Mouse (Mus musculus): ENCODE results near the gene Mrpl55. TPM values are rescaled to one million over a fixed set of nuclear protein-coding genes. Genes with fewer than 3 reads are reported as not detected.
"Not testable (repeated sequence)": the region's sequence is repeated elsewhere in the genome, so short reads cannot be mapped to it uniquely, and the experiment has no call there.

Gene Mrpl55
- polyA plus RNA-seq, 2 experiments from 2014 or later, result 57.0 to 62.4 TPM

- no peak for ATAC-seq
Observed at GRCm38 (mm10) chr11:59192059-59192386, 10.3 kb upstream of the Mrpl55 start, which contains the start of gene Guk1. TSS of gene Guk1 (minus strand) at chr11:59192212.

DNA sequence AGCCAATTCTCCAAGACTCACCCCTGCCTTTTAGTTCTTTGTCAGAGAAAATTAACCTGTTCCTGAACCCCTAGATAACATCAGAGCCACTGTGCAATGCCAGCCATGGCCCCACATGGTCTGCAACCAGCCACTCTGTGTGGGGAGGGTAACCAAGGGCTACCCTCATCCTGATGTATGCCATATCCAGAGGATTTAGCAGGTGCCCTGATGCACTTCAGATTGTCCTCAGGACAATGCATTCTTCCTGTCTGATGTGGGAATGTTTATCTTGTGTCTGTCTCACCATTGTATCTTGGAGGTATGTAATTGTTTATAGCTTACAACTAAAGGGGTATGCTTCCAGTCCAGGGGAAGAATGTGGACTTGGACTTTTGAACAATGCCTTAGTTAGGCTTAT, 6.1 kb upstream of the Mrpl55 start:
- no peak for ATAC-seq

GRCm38 (mm10) chr11:59201216-59202002, 877 bp upstream of the Mrpl55 start:
- peak; percentile 2 for ATAC-seq

DNA sequence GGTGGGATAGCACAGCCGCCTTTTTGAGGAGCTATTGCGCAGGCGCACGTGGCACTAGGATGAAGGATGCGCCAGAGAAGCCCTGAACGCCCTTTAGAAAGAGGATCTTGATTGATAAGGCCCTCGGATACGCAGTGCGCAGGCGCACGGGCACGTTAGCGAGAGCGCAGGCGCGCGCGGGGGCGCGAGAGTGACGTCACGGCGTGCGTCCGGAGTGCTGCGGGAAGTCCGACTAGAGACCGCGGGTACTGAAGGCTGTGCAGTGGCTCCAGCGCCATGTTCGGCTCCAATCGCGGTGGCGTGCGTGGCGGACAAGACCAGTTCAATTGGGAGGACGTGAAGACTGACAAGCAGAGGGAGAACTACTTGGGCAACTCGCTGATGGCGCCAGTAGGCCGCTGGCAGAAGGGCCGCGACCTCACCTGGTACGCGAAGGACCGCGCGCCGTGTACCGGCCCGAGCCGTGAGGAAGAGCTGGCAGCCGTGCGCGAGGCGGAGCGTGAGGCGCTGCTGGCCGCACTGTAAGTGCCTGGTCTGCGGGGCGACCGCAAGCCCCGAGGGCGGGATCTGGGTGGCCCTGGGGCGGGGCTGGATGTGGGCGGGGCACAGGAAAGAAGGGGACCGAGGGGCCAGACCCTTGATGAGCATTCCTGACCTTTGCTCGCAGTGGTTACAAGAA, 6.0 kb downstream of the Mrpl55 start, which contains the start of gene 2310033P09Rik:
Gene 2310033P09Rik, plus strand, starts transcription at position 169 of the 679 bp plus-strand sequence.
- ATAC-seq, result peak; percentile 79

DNA sequence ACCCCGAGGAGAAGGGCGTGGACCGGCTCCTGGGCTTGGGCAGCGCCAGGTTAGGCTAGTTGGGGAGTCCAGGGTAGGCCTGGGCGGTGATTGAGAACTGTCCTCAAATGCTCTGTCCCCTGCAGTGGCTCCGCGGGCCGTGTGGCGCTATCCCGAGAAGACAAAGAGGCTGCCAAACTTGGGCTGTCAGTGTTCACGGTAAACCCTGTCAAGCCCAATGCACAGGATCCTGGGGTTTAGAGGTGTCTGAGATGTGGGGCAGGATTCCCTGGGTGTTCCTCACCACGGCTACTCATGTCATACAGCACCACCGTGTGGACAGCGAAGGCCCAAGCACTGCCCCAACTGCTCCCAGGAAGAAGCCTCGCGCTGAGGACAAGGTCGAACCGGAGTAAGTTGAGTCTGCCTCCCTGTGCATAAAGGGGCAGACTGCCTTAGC, 6.7 kb downstream of the Mrpl55 start:
- ATAC-seq, result peak; percentile 12

DNA sequence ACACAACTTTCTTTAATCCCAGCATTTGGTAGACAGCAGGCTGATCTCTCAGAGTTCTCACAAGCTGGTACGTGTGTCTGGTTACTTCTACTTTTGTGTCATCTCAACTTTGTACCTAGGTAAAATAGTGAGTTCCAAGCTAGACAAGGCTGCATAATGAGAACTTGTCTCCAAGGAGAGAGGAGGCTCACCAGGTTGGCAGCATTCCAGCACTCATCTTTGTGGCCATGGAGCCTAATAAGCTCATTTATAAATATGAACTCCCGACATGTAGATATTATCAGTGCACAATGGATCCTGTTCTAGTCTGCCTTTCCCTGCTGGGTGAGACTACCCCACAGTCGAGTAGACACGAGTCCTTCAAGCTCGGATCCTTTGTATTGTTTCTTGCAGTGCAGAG, 7.3 kb downstream of the Mrpl55 start:
- ATAC-seq, result no peak

GRCm38 (mm10) chr11:59210020-59210419, 7.7 kb downstream of the Mrpl55 start:
- no peak for ATAC-seq

DNA sequence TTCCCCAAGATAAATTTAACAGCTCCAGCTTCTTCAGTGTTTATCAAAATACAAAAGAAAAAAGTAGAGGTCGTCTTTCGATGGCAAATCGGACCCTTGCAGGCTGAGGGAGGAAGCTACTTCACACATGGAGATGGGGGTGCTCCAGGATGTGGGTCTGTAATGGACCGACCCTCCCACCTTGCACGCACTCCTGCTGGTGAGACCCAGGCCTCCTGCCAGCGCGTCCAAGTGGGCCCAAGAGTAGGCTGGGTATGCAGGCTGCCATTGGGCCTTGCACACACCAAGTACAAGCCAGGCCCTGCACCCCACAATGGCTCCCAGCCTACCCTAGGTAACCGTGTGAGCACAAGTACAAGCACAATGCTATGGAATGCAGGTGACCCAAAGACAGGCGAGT, 9.3 kb downstream of the Mrpl55 start:
- not testable (repeated sequence) for ATAC-seq

DNA sequence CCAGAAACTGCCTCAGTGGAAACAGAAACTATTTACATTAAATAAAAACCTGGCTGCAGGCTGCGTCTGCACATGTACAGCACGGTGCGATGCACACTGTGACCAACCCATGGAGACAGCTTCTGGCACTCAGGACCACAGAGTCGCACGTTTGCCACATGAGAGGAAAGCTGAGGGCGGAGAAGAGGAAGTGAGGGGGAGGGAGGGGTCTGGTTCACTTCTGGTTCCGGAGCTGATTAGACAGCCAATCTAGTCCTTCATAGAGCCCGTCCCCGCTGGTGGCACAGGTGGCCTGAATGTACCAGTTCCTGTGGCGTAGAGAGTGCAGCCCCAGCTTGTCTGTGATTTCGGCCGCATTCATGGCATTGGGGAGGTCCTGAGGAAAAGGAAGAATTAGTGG, 10.0 kb downstream of the Mrpl55 start:
- peak; percentile 73 for ATAC-seq

- ATAC-seq, result no peak
Observed at GRCm38 (mm10) chr11:59212892-59213494, 10.7 kb downstream of the Mrpl55 start.

DNA sequence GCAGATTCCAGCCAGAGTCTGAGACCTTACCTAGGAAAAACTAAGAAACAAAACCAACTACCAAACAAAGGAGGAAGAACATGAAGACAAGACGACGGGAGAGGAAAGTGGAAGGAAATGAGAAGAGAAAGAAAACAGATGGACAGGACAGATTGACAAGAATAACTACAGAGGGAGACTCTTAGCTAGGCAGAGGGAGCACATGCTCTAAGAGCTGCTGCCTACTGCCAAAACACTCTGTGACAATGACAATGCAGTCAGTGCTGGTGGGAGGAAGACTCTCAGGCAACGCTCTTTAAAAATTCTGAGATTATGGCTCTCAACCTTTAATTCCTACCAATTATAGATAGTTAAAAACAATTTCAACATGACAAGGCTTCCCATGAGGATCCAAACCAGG, 14.7 kb downstream of the Mrpl55 start:
- ATAC-seq, result no peak

GRCm38 (mm10) chr11:59218389-59218998, 16.2 kb downstream of the Mrpl55 start:
- no peak for ATAC-seq

DNA sequence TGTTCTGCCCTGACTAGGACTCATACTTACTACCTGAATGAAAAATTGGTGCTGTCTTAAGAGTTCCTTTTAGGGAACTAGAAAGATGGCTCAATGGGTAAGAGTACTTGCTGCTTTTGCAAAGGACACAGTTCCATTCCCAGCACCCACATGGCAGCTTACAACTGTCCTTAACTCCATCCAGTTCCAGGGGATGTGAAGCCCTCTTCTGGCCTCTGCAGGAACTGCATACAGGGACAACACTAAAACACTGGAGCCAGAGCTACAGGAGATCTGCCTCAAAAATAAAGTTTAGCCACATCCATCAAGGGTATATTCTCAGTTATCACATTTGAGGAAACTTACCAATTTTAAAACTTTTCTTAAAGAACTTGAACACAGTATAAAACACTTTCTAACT, 16.8 kb downstream of the Mrpl55 start:
- no peak for ATAC-seq

DNA sequence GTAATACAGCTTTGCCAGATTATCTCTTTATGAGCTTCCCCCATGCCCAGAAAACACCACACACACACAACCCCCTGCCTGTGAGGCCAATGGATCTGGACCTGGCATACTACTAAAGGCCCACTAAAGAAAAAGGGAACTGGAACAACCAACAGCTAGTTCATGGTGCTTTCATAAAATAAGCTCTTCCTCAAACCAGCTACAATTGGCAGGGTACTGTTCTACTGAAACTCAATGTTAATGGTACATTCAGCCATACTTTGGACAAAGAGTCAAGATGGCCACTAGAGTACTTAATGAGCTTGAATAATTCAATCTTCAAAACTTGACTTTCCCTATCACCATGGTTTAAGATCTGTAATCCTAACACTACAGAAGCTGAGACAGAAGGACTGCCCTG, 19.3 kb downstream of the Mrpl55 start:
- no peak for ATAC-seq

DNA sequence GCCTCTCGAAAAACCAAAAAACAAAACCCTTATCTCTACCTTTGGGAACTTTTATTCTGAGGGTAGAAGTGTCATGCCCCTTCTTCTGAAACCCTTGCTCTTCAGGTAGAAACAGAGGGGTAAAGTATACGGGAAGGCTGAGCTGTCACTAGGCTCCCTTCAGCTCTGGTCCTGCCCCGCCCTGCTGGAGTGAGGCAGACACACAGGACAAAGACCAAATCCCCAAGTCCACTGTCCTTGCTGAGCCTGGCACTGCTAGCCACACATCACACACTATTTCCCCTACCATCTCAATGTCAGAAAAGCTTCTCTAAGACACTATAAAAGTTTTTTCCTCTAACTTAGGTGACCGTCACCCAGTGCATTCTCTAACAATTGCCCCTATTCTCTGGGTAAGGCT, 20.0 kb downstream of the Mrpl55 start:
- ATAC-seq, result no peak

DNA sequence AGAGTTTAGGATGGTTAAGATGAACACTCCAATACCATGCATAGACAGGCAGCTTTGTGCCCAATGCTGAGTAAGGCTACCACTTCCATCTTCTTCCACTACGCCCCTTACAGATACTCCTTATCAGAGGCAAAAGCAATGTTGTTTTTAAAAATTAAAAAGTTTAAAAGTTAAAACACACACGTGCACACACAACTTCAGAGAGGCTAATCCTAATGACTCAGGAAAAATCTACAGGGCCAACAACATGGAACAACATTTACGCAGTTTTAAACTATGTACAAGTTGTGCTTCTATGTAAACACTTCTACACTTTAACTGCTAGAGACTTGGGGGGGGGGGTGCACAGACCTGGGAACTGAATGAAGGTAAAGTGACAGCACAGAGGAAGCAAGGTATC, 21.7 kb downstream of the Mrpl55 start:
- no peak for ATAC-seq

DNA sequence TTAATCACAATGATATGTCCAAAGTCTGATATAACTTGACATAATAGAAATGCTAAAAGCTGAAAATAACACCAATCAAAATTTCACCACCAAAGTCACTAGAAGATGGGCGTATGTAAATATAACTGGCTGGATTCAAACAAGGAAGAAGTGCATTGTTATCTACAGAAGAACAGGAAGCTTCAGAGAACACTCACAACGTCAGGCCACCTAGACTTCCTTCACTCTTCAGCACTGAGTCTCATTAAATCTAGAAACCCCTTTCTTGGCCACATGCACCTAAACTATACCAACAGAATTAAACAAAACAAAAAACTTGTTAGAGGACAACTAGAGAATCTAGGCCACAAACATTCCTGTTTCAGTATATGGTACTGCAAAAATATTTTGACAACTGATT, 22.2 kb downstream of the Mrpl55 start:
- peak; percentile 35 for ATAC-seq

DNA sequence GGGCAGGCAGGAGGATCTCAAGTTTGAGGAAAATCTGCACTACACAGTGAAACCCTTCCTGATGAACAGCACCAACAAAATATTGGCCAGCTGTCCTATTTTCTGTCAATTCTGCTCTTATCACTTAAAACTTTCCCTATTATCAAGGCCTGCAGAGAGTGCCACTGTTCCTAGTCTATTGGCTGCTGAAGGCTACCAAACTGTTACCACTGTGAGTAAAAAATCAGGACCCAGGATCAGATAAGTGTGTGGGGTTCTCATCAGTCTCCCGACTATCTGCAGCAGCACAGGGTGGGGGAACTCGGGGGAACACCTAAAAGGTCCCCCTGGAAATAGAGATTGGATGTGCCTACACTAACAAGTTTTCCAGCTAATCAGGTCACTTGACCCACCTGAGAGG, 22.9 kb downstream of the Mrpl55 start:
- no peak for ATAC-seq

DNA sequence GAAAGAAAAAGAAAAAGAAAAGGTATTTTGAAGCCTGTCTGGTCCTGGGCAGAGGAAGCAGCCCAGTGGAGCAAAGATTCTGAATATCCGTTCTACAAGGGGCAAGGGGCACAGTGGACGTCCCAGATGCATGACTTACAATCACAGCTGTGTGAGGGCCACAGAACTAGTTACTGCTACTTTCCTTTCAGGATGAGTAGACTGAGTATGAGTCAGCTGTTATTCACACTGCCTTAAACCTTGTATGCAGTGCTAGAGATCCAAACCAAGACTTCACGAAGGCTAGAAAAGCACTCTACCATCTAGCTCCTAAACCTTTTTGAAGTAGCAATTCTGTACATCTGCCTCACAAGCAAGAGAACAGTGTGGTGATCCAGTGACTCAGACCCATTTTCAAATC, 24.0 kb downstream of the Mrpl55 start:
- ATAC-seq, result peak; percentile 11

- no peak for ATAC-seq
Observed at GRCm38 (mm10) chr11:59226787-59227603, 24.7 kb downstream of the Mrpl55 start.

DNA sequence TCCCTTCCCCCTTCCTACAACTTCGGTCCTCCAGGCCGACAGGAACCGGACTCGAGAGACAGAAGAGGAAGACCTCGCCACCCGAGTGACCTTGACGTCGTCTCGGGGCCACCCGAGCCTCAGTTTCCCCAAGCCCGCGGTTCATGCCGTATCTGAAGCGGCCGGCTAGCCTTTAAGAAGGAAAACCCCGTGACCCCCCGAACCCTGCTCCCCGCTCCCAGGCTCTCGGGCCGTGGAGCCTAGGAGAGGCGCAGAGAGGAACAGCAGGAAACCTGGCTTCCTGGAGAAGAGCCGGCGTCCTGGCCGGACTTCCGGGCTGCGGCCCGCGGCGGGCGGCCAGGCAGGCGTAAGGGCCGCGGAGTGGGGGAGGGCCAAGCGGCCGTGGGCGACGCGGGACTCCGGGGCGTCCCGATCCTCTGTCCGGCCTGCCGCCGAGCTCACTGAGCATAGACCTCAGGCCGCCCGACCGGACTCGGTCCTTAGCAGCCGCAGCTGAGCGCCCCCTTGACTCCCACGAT, 25.4 kb downstream of the Mrpl55 start:
- peak; percentile 18 for ATAC-seq
